Mouse (Mus musculus): ENCODE data around the gene Lrrc58.

- TF ChIP-seq CTCF (IDR thresholded peaks at IDR 0.05; ENCODE audit: low read depth): no peak
- TF ChIP-seq EP300 (IDR thresholded peaks at IDR 0.05; ENCODE audit: low read depth): no peak
These were observed 31.2 kb downstream of the Lrrc58 start for GRCm38 (mm10) chr16:37899357-37899756.
